Mouse (Mus musculus) E14TG2a.4 (cell line): ENCODE measurements around the gene Fap.

Experiments used
- H3K27me3 ChIP-seq: 2 replicates; pipeline ENCODE4 v1.6.1; 2014; ENCODE audit warnings: low read length, control low read depth; ENCODE audit not compliant: insufficient read depth
- H3K36me3 ChIP-seq: 2 replicates; pipeline ENCODE4 v1.6.1; 2014; ENCODE audit warnings: low read length, control low read depth; ENCODE audit not compliant: insufficient read depth
- H3K4me1 ChIP-seq: replicated peaks from 2 replicates; pipeline ENCODE4 v1.6.1; 2014; ENCODE audit warnings: low read depth, low read length, control low read depth
- H3K4me3 ChIP-seq: replicated peaks from 2 replicates; pipeline ENCODE4 v1.5.1; 2014; ENCODE audit warnings: mild to moderate bottlenecking, low read length
- H3K9me3 ChIP-seq: 2 replicates; pipeline ENCODE4 v1.6.1; 2014; ENCODE audit warnings: low read length, control low read depth
- CTCF ChIP-seq: conservative IDR thresholded peaks from 2 replicates; pipeline ENCODE4 v1.5.1; 2014; ENCODE audit warnings: low read length
- NANOG ChIP-seq: IDR thresholded peaks from 2 replicates; pipeline ENCODE4 v1.6.1; 2014; ENCODE audit warnings: borderline replicate concordance, low read length, mixed read lengths
- POU5F1 ChIP-seq: IDR thresholded peaks from 2 replicates; pipeline ENCODE4 v1.6.1; 2014; ENCODE audit warnings: low read length, borderline replicate concordance

Fap gene

GRCm38 (mm10) chr2:62513477-62513876, 60.4 kb downstream of the Fap start:
- no peak overlapping the region for H3K4me3 ChIP-seq
- no peaks in the 10 kb centered on the region for H3K36me3 ChIP-seq
- H3K27me3 ChIP-seq, result no peaks in the 10 kb centered on the region
- H3K4me1 ChIP-seq, result no peaks in the 10 kb centered on the region
- TF ChIP-seq NANOG (no peak), POU5F1 (no peak)
- H3K9me3 ChIP-seq, result no peaks in the 10 kb centered on the region

- 0 out of 2 replicates have a peak, but pooled peaks cover 2% of the 10 kb centered on the region for H3K27me3 ChIP-seq
- no peak overlapping the region for H3K4me3 ChIP-seq
- no peaks in the 10 kb centered on the region for H3K36me3 ChIP-seq
- H3K4me1 ChIP-seq, result peaks cover 11% of the 10 kb centered on the region
- TF ChIP-seq POU5F1 (no peak), NANOG (no peak)
- no peaks in the 10 kb centered on the region for H3K9me3 ChIP-seq
These were observed 66.7 kb downstream of the Fap start for GRCm38 (mm10) chr2:62507130-62507529.

- 0 out of 2 replicates have a peak, but pooled peaks cover 2% of the 10 kb centered on the region for H3K27me3 ChIP-seq
- H3K36me3 ChIP-seq, result no peaks in the 10 kb centered on the region
- peaks cover 11% of the 10 kb centered on the region for H3K4me1 ChIP-seq
- H3K4me3 ChIP-seq, result no peak overlapping the region
- H3K9me3 ChIP-seq, result no peaks in the 10 kb centered on the region
- TF ChIP-seq CTCF (no peak), NANOG (no peak)
These were observed 67.4 kb downstream of the Fap start for GRCm38 (mm10) chr2:62506441-62506840.

- no peaks in the 10 kb centered on the region for H3K9me3 ChIP-seq
- TF ChIP-seq NANOG (no peak), CTCF (no peak), POU5F1 (no peak)
- H3K36me3 ChIP-seq, result no peaks in the 10 kb centered on the region
- H3K4me3 ChIP-seq, result no peak overlapping the region
- H3K27me3 ChIP-seq, result 0 out of 2 replicates have a peak, but pooled peaks cover 2% of the 10 kb centered on the region
- peaks cover 11% of the 10 kb centered on the region for H3K4me1 ChIP-seq
These were observed 69.5 kb downstream of the Fap start for GRCm38 (mm10) chr2:62504269-62504796.

- Histone ChIP-seq H3K9me3 (no peaks in the 10 kb centered on the region), H3K4me3 (no peak overlapping the region), H3K27me3 (0 out of 2 replicates have a peak, but pooled peaks cover 2% of the 10 kb centered on the region), H3K4me1 (peaks cover 11% of the 10 kb centered on the region), H3K36me3 (no peaks in the 10 kb centered on the region)
- no peak for TF ChIP-seq POU5F1
- no peak for TF ChIP-seq NANOG
- no peak for TF ChIP-seq CTCF
These were observed 70.5 kb downstream of the Fap start for GRCm38 (mm10) chr2:62503326-62503725.

- H3K4me1 ChIP-seq, result peaks cover 11% of the 10 kb centered on the region
- 0 out of 2 replicates have a peak, but pooled peaks cover 2% of the 10 kb centered on the region for H3K27me3 ChIP-seq
- TF ChIP-seq NANOG (no peak), POU5F1 (no peak), CTCF (no peak)
- no peaks in the 10 kb centered on the region for H3K36me3 ChIP-seq
- no peak overlapping the region for H3K4me3 ChIP-seq
- H3K9me3 ChIP-seq, result no peaks in the 10 kb centered on the region
These were observed 71.4 kb downstream of the Fap start for GRCm38 (mm10) chr2:62502516-62502915.

GRCm38 (mm10) chr2:62498821-62499220, 75.1 kb downstream of the Fap start:
- Histone ChIP-seq H3K9me3 (peaks cover 18% of the 10 kb centered on the region; the same call in 1 of the 2 replicates), H3K4me1 (no peaks in the 10 kb centered on the region), H3K27me3 (no peaks in the 10 kb centered on the region), H3K36me3 (no peaks in the 10 kb centered on the region), H3K4me3 (no peak overlapping the region)
- TF ChIP-seq POU5F1 (no peak), CTCF (no peak), NANOG (no peak)

GRCm38 (mm10) chr2:62498086-62498485, 75.8 kb downstream of the Fap start:
- H3K4me3 ChIP-seq, result no peak overlapping the region
- peaks cover 19% of the 10 kb centered on the region; the same call in 1 of the 2 replicates for H3K9me3 ChIP-seq
- TF ChIP-seq CTCF, result no peak
- TF ChIP-seq NANOG, result no peak
- TF ChIP-seq POU5F1, result no peak
- H3K36me3 ChIP-seq, result no peaks in the 10 kb centered on the region
- H3K4me1 ChIP-seq, result no peaks in the 10 kb centered on the region
- H3K27me3 ChIP-seq, result no peaks in the 10 kb centered on the region
